Mouse (Mus musculus) liver, postnatal 0 days (tissue): ENCODE measurements around the gene Prex1.

Experiments
- CTCF ChIP-seq: sonication (generic); IDR thresholded peaks from 2 replicates; pipeline ENCODE4 v1.5.1; 2016; ENCODE audit warnings: antibody characterized with exemption, low read depth
- EP300 ChIP-seq: IDR thresholded peaks from 2 replicates; pipeline ENCODE4 v1.6.1; 2016; ENCODE audit warnings: antibody characterized with exemption, low read depth, mild to moderate bottlenecking

GRCm38 (mm10) chr2:166662595-166663160 lies 51.0 kb downstream of the Prex1 start:
- TF ChIP-seq CTCF (no peak), EP300 (no peak)
